8 mouse cellular contexts compared by ENCODE assay signal in the genomic region with DNA sequence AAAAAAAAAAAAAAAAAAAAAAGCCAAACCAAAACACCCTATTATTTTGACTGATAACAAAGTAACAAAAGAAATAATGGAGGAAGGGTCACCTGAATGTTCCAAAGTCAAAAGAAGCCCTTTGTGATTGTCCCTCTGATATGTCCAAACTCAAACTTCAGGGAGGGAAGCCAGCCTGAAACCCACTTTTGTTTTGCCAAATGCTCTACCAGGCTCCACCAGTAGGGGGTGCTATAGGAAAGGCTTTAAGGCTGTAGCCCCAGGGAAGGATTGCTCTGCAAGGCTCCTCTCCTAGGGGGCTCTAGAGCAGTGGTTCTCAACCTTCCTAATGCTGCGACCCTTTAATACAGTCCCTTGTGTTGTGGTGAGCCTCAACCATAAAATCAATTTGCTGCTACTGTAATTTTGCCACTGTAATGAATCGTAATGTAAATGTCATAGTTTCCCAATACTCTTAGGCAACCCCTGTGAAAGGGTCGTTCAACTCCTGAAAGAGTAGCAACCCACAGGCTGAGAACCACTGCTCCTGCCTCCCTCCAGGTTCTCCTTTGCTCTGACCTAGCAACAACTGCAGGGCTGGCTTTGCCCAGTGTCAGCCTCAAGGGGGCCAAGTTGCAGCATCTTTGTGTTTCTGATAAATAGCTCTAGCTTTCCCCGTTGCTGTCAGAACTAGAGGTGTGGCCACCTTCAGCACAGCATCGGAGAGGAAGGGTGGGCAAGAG. TPM values are rescaled to one million over a fixed set of nuclear protein-coding genes. Genes with fewer than 3 reads are reported as not detected.
A peak's percentile ranks its signal among the peaks of the same experiment; 100 is the strongest.
DNase-seq lines count a peak whose midpoint lies in the region; ATAC-seq and TF ChIP-seq lines count a peak whose summit lies in the region.

No protein-coding gene starts in this region.

- dilution Hi-C loops in CH12.LX (cut with MboI; ENCODE audit: extremely low pct_ligation_motif_present, extremely low pct_unique_long_range_greater_than_20kb, low sequenced_read_pairs) = no loop called here

- no peak for TF ChIP-seq POLR2A in CH12.LX (IDR thresholded peaks at IDR 0.05; ENCODE audit: low read depth, low read length)
- TF ChIP-seq POLR2A in cortical plate, adult 2 months (IDR thresholded peaks at IDR 0.05; ENCODE audit: extremely low read depth, insufficient read depth, low read length) = no peak

- TF ChIP-seq EP300 in CH12.LX (IDR thresholded peaks at IDR 0.05; ENCODE audit: low read length) = no peak

- no peaks in the 10 kb centered on the region for H3K79me2 ChIP-seq in CH12.LX (replicated peaks; ENCODE audit: control insufficient read depth, extremely low read depth, insufficient read depth, poor library complexity, severe bottlenecking)

- ATAC-seq in activated CD4-positive, CD25-positive, alpha-beta regulatory T cell, adult 4 months = no peak

- no peak overlapping the region for H3K9ac ChIP-seq in CH12.LX (ENCODE audit: insufficient read depth, low read depth)

- H3K27me3 ChIP-seq in CH12.LX (replicated peaks) = no peaks in the 10 kb centered on the region

- in situ Hi-C loops in CH12.LX (cut with MboI; ENCODE audit: low pct_ligation_motif_present, low pct_unique_long_range_greater_than_20kb, low sequenced_read_pairs) = no loop called here

- DNase-seq in CH12.LX (ENCODE audit: extremely low read depth) (peak; percentile 76), WW6 (ENCODE audit: low read depth, low spot score) (peak; percentile 47)
- peak; percentile 36 for DNase-seq in gastrocnemius, postnatal 25 days
- peak; percentile 84 for DNase-seq in kidney, postnatal 10 days
- DNase-seq in lung, postnatal 36 days = peak; percentile 84
- DNase-seq in right cerebral cortex, adult 2 months (ENCODE audit: low spot score in 2 of 2) = peak; percentile 84 to 87

- peaks cover 0 to 7% of the 10 kb centered on the region in 2 experiments; a peak in 2 of 4 replicates for H3K4me1 ChIP-seq in CH12.LX (ENCODE audit: control insufficient read depth in 1 of 2, insufficient read depth in 2 of 2)
- no peaks in the 10 kb centered on the region; the same call in 1 of the 2 replicates for H3K4me1 ChIP-seq in cortical plate, adult 2 months (ENCODE audit: control insufficient read depth, insufficient read depth, low read length)

- TF ChIP-seq RAD21 in CH12.LX (IDR thresholded peaks at IDR 0.05; ENCODE audit: low read depth, low read length) = peak; percentile 86

- no peak overlapping the region for H3K4me2 ChIP-seq in CH12.LX (ENCODE audit: insufficient read depth, low read depth, poor library complexity, severe bottlenecking)

- no peak overlapping the region for H3K4me3 ChIP-seq in CH12.LX (replicated peaks in 1 of 3; ENCODE audit: low read depth in 2 of 3, low read length in 2 of 3, poor library complexity in 1 of 3)
- no peak overlapping the region for H3K4me3 ChIP-seq in cortical plate, adult 2 months (ENCODE audit: insufficient read depth, low read length)

- no peaks in the 10 kb centered on the region for H3K9me3 ChIP-seq in CH12.LX (replicated peaks; ENCODE audit: low read length)

- no peak overlapping the region for H3K27ac ChIP-seq in CH12.LX (ENCODE audit: insufficient read depth, low read depth)
- H3K27ac ChIP-seq in cortical plate, adult 2 months (ENCODE audit: insufficient read depth, low read length) = no peak overlapping the region

- TF ChIP-seq CTCF in CH12.LX (conservative IDR thresholded peaks at IDR 0.05 in 1 of 2, IDR thresholded peaks at IDR 0.05 in 1 of 2; ENCODE audit: low read depth in 2 of 2, low read length in 2 of 2) = peak; percentile 89 to 94
- peak; percentile 78 for TF ChIP-seq CTCF in cortical plate, adult 2 months (IDR thresholded peaks at IDR 0.05; ENCODE audit: extremely low read depth, insufficient read depth, low read length)

- H3K36me3 ChIP-seq in CH12.LX (replicated peaks in 1 of 2; ENCODE audit: control insufficient read depth in 1 of 2, insufficient read depth in 1 of 2, low read length in 1 of 2) = peaks cover 0 to 3% of the 10 kb centered on the region in 2 experiments

TF ChIP-seq in CH12.LX, 34 proteins besides CTCF, POLR2A, EP300 and RAD21:
- no peak for TF ChIP-seq BHLHE40 (IDR thresholded peaks at IDR 0.05; ENCODE audit: low read depth, low read length)
- TF ChIP-seq SIN3A (IDR thresholded peaks at IDR 0.05; ENCODE audit: low read length) = no peak
- no peak for TF ChIP-seq ZMIZ1 (IDR thresholded peaks at IDR 0.05; ENCODE audit: low read depth, low read length)
- TF ChIP-seq SMC3 (IDR thresholded peaks at IDR 0.05; ENCODE audit: low read depth, low read length) = peak; percentile 66
- peak; percentile 93 for TF ChIP-seq ZNF384 (IDR thresholded peaks at IDR 0.05; ENCODE audit: low read depth, low read length)
- TF ChIP-seq CHD2 (IDR thresholded peaks at IDR 0.05; ENCODE audit: low read length) = no peak
- no peak for TF ChIP-seq TBP (conservative IDR thresholded peaks at IDR 0.05; ENCODE audit: low read depth, low read length)
- TF ChIP-seq GABPA (IDR thresholded peaks at IDR 0.05; ENCODE audit: insufficient replicate concordance, low read depth, low read length) = no peak

RNA-seq across cellular contexts. Expression of a gene that starts 24.4 kb away (rescaled TPM):
- total RNA-seq in CH12.LX (2012; rRNA removed) (0.08 and 0.17 TPM in 2 replicates), CH12.LX (2014; rRNA removed) (not detected in 2 replicates)
- 0.15 and 0.24 TPM in 2 replicates for polyA plus RNA-seq in CH12.LX (2012; ENCODE audit: insufficient read length, low read depth)
- polyA plus RNA-seq in cortical plate, adult 2 months (2012; rRNA removed) = 899 and 943 TPM in 2 replicates
- under 1 TPM in 1 of 2 experiments, not detected in 1; 0.46 TPM for total RNA-seq in gastrocnemius, postnatal 25 days (2021)
- polyA plus RNA-seq in activated CD4-positive, CD25-positive, alpha-beta regulatory T cell, adult 4 months (2017; shearing (Covaris generic)) = under 1 TPM; 0.65 to 0.92 TPM

RNA-seq across cellular contexts. Expression of a gene that starts 42.0 kb away (rescaled TPM):
- total RNA-seq in CH12.LX (2012; rRNA removed) (0.88 and 2.1 TPM in 2 replicates), CH12.LX (2014; rRNA removed) (0.80 and 1.0 TPM in 2 replicates)
- polyA plus RNA-seq in CH12.LX (2012; ENCODE audit: insufficient read length, low read depth) = 1.5 and 2.0 TPM in 2 replicates
- 191 and 201 TPM in 2 replicates for polyA plus RNA-seq in cortical plate, adult 2 months (2012; rRNA removed)
- total RNA-seq in gastrocnemius, postnatal 25 days (2021) = 1 to 10 TPM; 2.3 to 2.7 TPM
- 1 to 10 TPM; 2.2 to 2.4 TPM for polyA plus RNA-seq in activated CD4-positive, CD25-positive, alpha-beta regulatory T cell, adult 4 months (2017; shearing (Covaris generic))

RNA-seq across cellular contexts. Expression of a gene that starts 42.2 kb away (rescaled TPM):
- total RNA-seq in CH12.LX (2012; rRNA removed) (11.2 and 11.8 TPM in 2 replicates), CH12.LX (2014; rRNA removed) (2.8 and 3.4 TPM in 2 replicates)
- 11.9 and 13.3 TPM in 2 replicates for polyA plus RNA-seq in CH12.LX (2012; ENCODE audit: insufficient read length, low read depth)
- polyA plus RNA-seq in cortical plate, adult 2 months (2012; rRNA removed) = 36.6 and 39.2 TPM in 2 replicates
- total RNA-seq in gastrocnemius, postnatal 25 days (2021) = 1 to 10 TPM; 6.1 to 6.3 TPM
- polyA plus RNA-seq in activated CD4-positive, CD25-positive, alpha-beta regulatory T cell, adult 4 months (2017; shearing (Covaris generic)) = 10 to 100 TPM in 1 of 2 experiments, 1 to 10 TPM in 1; 8.9 to 14.2 TPM

RNA-seq across cellular contexts. Expression of a gene that starts 57.6 kb away (rescaled TPM):
- total RNA-seq in CH12.LX (2012; rRNA removed) = 89.0 and 135 TPM in 2 replicates
- 64.4 and 70.5 TPM in 2 replicates for total RNA-seq in CH12.LX (2014; rRNA removed)
- polyA plus RNA-seq in CH12.LX (2012; ENCODE audit: insufficient read length, low read depth) = 37.3 and 44.6 TPM in 2 replicates
- 396 and 421 TPM in 2 replicates for polyA plus RNA-seq in cortical plate, adult 2 months (2012; rRNA removed)
- total RNA-seq in gastrocnemius, postnatal 25 days (2021) = 100 to 1,000 TPM; 191 to 193 TPM
- polyA plus RNA-seq in activated CD4-positive, CD25-positive, alpha-beta regulatory T cell, adult 4 months (2017; shearing (Covaris generic)) = 100 to 1,000 TPM; 190 to 202 TPM

Comparison
In these comparisons a context has a peak if more than half of its experiments do, and no peak if none do; other contexts are left out.
1. RNA of a gene that starts 24.4 kb away (polyA plus RNA-seq): 899 to 943 TPM in cortical plate, adult 2 months; 0.65 to 0.92 TPM in activated CD4-positive, CD25-positive, alpha-beta regulatory T cell, adult 4 months and 0.15 to 0.24 TPM in CH12.LX; every median in the first group is over 100 times any median in the second.
2. RNA of a gene that starts 42.0 kb away (polyA plus RNA-seq): 191 to 201 TPM in cortical plate, adult 2 months; 2.2 to 2.4 TPM in activated CD4-positive, CD25-positive, alpha-beta regulatory T cell, adult 4 months and 1.5 to 2.0 TPM in CH12.LX; every median in the first group is over 10 times any median in the second.
3. Peak in every context shown above with its lines, with median percentiles within 50 percentile points of each other: DNase-seq.